Mouse (Mus musculus) limb, embryonic 14.5 days (tissue): ENCODE measurements around the gene Rheb. TPM values are rescaled to one million over a fixed set of nuclear protein-coding genes. Genes with fewer than 3 reads are reported as not detected.

Experiments
- ATAC-seq: fragments of 200-750 bp; cut with Nextera tagmentation; 2 replicates; pipeline ENCODE4 v1.8.0; 2017; ENCODE audit warnings: low read depth, moderate number of reproducible peaks, moderate TSS enrichment; ENCODE audit not compliant: low FRiP score
- DNase-seq: peaks from one replicate; pipeline ENCODE4 v3.0.0-alpha.2; 2015; ENCODE audit warnings: low spot score
- H3K27ac ChIP-seq: fragments of 300-500 bp; sonication (generic); replicated peaks from 2 replicates; pipeline ENCODE4 v1.5.1; 2014; ENCODE audit warnings: low read depth, mild to moderate bottlenecking, low read length, moderate library complexity, mixed read lengths
- H3K27me3 ChIP-seq: fragments of 300-500 bp; sonication (generic); 2 replicates; pipeline ENCODE4 v1.6.1; 2014; ENCODE audit warnings: low read length, mixed read lengths; ENCODE audit not compliant: control insufficient read depth, insufficient read depth
- H3K36me3 ChIP-seq: fragments of 300-500 bp; sonication (generic); 2 replicates; pipeline ENCODE4 v1.6.1; 2014; ENCODE audit warnings: mild to moderate bottlenecking, low read length, moderate library complexity, mixed read lengths; ENCODE audit not compliant: control insufficient read depth, insufficient read depth
- H3K4me1 ChIP-seq: fragments of 300-500 bp; sonication (generic); 2 replicates; pipeline ENCODE4 v1.6.1; 2014; ENCODE audit warnings: antibody characterized with exemption, low read length, mixed read lengths; ENCODE audit not compliant: control insufficient read depth, insufficient read depth
- H3K4me2 ChIP-seq: fragments of 300-500 bp; sonication (generic); replicated peaks from 2 replicates; pipeline ENCODE4 v1.6.1; 2014; ENCODE audit warnings: low read depth, mild to moderate bottlenecking, low read length, moderate library complexity; ENCODE audit not compliant: severe bottlenecking
- H3K4me3 ChIP-seq: fragments of 300-500 bp; sonication (generic); replicated peaks from 2 replicates; pipeline ENCODE4 v1.5.1; 2014; ENCODE audit warnings: low read length
- H3K9ac ChIP-seq: fragments of 300-500 bp; sonication (generic); 2 replicates; pipeline ENCODE4 v1.6.1; 2014; ENCODE audit warnings: mild to moderate bottlenecking, low read depth, low read length, moderate library complexity; ENCODE audit not compliant: severe bottlenecking
- H3K9me3 ChIP-seq: fragments of 300-500 bp; sonication (generic); 2 replicates; pipeline ENCODE4 v1.6.1; 2016; ENCODE audit warnings: low read length; ENCODE audit not compliant: control insufficient read depth
- POLR2A ChIP-seq: fragments of 200-500 bp; IDR thresholded peaks from 2 replicates; pipeline ENCODE4 v1.8.0; 2012; ENCODE audit warnings: inconsistent platforms, mild to moderate bottlenecking, moderate library complexity, borderline replicate concordance; ENCODE audit not compliant: insufficient read depth, insufficient read length; ENCODE audit errors: extremely low read depth
- WGBS: fragments of 180-500 bp; shearing (Covaris S2); extraction: QIAGEN DNeasy Blood & Tissue Kit; methylation state at CpG from one replicate; pipeline ENCODE4 v1.1.7; 2014; 5-methylcytosine and 5-hydroxymethylcytosine counted together
- polyA plus RNA-seq, 2 experiments: library from polyadenylated mRNA; depleted of rRNA in 1 of 2; stranded (reverse) in 1 of 2; unstranded in 1 of 2; fragments of >200 nt; fragmentation: Nextera tagmentation in 1 of 2; extraction: Ambion mirVana in 1 of 2; gene quantifications; 2 replicates each; pipeline versions ENCODE4 v1.2.1 to v1.2.3; 2012 to 2014

The Rheb gene
- polyA plus RNA-seq, 2 experiments, result 85.7 to 210 TPM

- Histone ChIP-seq H3K9me3 (no peaks in the 10 kb centered on the region), H3K4me1 (no peaks in the 10 kb centered on the region), H3K4me3 (no peak overlapping the region), H3K36me3 (peaks cover 68% of the 10 kb centered on the region), H3K27ac (no peak overlapping the region), H3K4me2 (no peak overlapping the region), H3K27me3 (no peaks in the 10 kb centered on the region), H3K9ac (no peak overlapping the region)
- TF ChIP-seq POLR2A, result no peak
- WGBS, result 86% methylated on average over 8 of the region's 8 CpGs
- no peak for ATAC-seq
- no peak for DNase-seq
Measured at GRCm38 (mm10) chr5:24804661-24805060, 37.8 kb downstream of the Rheb start.

DNA sequence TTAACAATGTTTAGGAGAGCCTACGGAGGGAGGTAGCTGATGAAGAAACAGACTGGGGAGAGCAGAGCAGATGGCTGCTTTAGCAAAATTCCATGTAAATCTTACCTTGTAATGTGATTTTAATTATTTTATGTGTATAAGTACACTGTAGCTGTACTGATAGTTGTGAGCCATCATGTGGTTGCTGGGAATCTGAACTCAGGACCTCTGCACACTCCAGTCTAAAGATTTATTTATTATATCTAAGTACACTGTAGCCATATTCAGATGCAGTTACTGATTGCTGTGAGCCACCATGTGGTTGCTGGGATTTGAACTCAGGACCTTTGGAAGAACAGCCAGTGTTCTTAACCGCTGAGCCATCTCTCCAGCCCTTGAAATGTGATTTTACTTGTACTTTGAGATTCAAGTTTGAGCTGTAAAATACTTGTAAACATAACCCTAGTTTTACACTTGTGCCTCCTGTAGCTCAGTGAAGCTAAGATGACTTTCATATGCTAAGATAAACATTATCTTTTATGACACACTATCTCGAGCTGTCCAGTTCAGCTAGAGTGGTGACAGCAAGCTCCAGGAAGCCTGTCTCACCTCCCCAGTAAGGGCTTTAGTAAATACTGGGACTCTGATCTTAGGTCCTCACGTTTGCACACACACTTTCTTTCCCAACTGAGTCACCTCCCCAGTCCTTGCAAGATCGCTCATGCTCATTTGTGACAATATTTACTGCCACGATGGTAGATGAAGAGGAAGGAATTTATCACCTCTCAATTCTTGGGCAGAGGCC is 40.4 kb downstream of the Rheb start:
- Histone ChIP-seq H3K27me3 (no peaks in the 10 kb centered on the region), H3K4me2 (no peak overlapping the region), H3K36me3 (peaks cover 44% of the 10 kb centered on the region), H3K27ac (no peak overlapping the region), H3K4me3 (no peak overlapping the region), H3K9ac (no peak overlapping the region), H3K4me1 (peaks cover 8% of the 10 kb centered on the region), H3K9me3 (no peaks in the 10 kb centered on the region)
- DNase-seq, result no peak
- whole genome bisulfite sequencing, result 55% methylated on average over 6 of the region's 6 CpGs
- no peak for TF ChIP-seq POLR2A
- no peak for ATAC-seq

DNA sequence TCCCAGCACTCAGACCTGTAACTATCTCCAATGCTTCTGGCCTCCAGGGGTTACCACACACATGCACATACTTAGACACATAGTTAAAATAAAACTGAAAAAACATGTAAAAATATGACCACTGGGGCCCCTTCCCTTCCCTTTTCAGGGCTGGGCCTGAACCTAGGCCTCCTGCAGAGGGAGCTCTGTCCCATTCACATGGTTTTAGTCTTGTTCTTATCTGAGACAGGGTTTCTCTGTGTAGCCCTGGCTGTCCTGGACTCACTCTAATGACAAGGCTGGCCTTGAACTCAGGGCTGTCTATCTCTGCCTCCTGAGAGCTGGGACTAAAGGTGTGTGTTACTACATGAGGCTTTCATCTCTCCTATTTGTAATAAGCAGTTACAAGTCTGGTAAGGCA is 42.0 kb downstream of the Rheb start:
- DNase-seq (no peak), ATAC-seq (no peak)
- H3K9me3 ChIP-seq, result no peaks in the 10 kb centered on the region

GRCm38 (mm10) chr5:24798639-24799038 is 43.8 kb downstream of the Rheb start:
- ATAC-seq, result no peak
- no peaks in the 10 kb centered on the region for H3K27me3 ChIP-seq
- WGBS, result 61% methylated on average over 10 of the region's 10 CpGs
- H3K4me3 ChIP-seq, result no peak overlapping the region
- no peak overlapping the region for H3K4me2 ChIP-seq
- H3K36me3 ChIP-seq, result peaks cover 13% of the 10 kb centered on the region
- peaks cover 8% of the 10 kb centered on the region for H3K4me1 ChIP-seq
- no peak for TF ChIP-seq POLR2A
- no peak overlapping the region for H3K9ac ChIP-seq
- DNase-seq, result no peak
- H3K27ac ChIP-seq, result no peak overlapping the region
- H3K9me3 ChIP-seq, result no peaks in the 10 kb centered on the region

More for the DNA sequence above, 42.0 kb downstream of the Rheb start:
- no peak for TF ChIP-seq POLR2A
- Histone ChIP-seq H3K36me3 (peaks cover 28% of the 10 kb centered on the region), H3K27ac (no peak overlapping the region), H3K9ac (no peak overlapping the region), H3K4me2 (no peak overlapping the region), H3K27me3 (no peaks in the 10 kb centered on the region), H3K4me3 (no peak overlapping the region), H3K4me1 (peaks cover 8% of the 10 kb centered on the region)

DNA sequence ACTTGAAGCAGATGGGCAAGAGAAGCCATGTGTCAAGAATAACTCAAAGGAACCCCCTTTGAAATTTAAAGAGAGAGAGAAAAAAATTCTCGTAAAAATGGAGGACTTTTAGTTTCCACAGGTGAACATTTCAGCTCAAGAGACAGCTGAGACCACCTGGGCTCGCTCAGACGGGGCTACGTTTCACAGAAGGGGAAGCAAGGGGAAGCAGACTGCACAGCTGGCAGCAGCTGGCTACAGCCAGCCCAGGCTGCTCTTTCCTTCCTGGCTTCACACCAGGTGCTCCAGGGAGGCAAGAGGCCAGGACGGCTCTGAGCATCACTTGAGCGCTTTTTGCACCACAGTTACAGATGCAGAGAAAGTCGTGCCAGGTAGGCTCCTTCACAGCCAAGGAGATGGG is 44.6 kb downstream of the Rheb start:
- H3K27ac ChIP-seq, result no peak overlapping the region
- WGBS, result 21% methylated on average over 7 of the region's 7 CpGs
- ATAC-seq, result peak; percentile 63

More for the DNA sequence above, 44.6 kb downstream of the Rheb start:
- H3K9ac ChIP-seq, result no peak overlapping the region
- no peak for TF ChIP-seq POLR2A
- peaks cover 7% of the 10 kb centered on the region for H3K36me3 ChIP-seq
- no peaks in the 10 kb centered on the region for H3K27me3 ChIP-seq
- peaks cover 8% of the 10 kb centered on the region for H3K4me1 ChIP-seq
- no peak overlapping the region for H3K4me3 ChIP-seq
- peak; percentile 38 for DNase-seq
- H3K9me3 ChIP-seq, result no peaks in the 10 kb centered on the region
- no peak overlapping the region for H3K4me2 ChIP-seq
